Mouse (Mus musculus): Measurements from ENCODE around the gene Dhrs4. TPM values are rescaled to one million over a fixed set of nuclear protein-coding genes. Genes with fewer than 3 reads are reported as not detected.

Gene Dhrs4
- polyA plus RNA-seq, 1 experiment from 2014 or later = 26.3 TPM

Other genes with a start within 250 kb of the Dhrs4 start
- 26.3 and 30.5 TPM in 2 replicates for gene Carmil3, start 11.9 kb downstream of the Dhrs4 start, polyA plus RNA-seq (2015; fragmentation: Nextera tagmentation; extraction: Ambion mirVana)
- 6.4 and 9.9 TPM in 2 replicates for gene Cpne6, start 31.7 kb downstream of the Dhrs4 start, polyA plus RNA-seq (2015; fragmentation: Nextera tagmentation; extraction: Ambion mirVana)
- 0.10 and 0.22 TPM in 2 replicates for gene Nrl, start 46.2 kb downstream of the Dhrs4 start, polyA plus RNA-seq (2015; fragmentation: Nextera tagmentation; extraction: Ambion mirVana)
- 28.6 and 29.4 TPM in 2 replicates for gene Pck2, start 61.5 kb downstream of the Dhrs4 start, polyA plus RNA-seq (2015; fragmentation: Nextera tagmentation; extraction: Ambion mirVana)
- 111 and 114 TPM in 2 replicates for gene Dcaf11, start 81.2 kb downstream of the Dhrs4 start, polyA plus RNA-seq (2015; fragmentation: Nextera tagmentation; extraction: Ambion mirVana)
- gene A730061H03Rik, start 81.6 kb downstream of the Dhrs4 start, polyA plus RNA-seq (2015; fragmentation: Nextera tagmentation; extraction: Ambion mirVana) = 1.0 and 1.1 TPM in 2 replicates
- gene Fitm1, start 96.9 kb downstream of the Dhrs4 start, polyA plus RNA-seq (2015; fragmentation: Nextera tagmentation; extraction: Ambion mirVana) = 0.17 and 0.41 TPM in 2 replicates
- gene Psme1, start 99.4 kb downstream of the Dhrs4 start, polyA plus RNA-seq (2015; fragmentation: Nextera tagmentation; extraction: Ambion mirVana) = 221 and 222 TPM in 2 replicates
- 42.0 and 48.9 TPM in 2 replicates for gene Emc9, start 106.5 kb downstream of the Dhrs4 start, polyA plus RNA-seq (2015; fragmentation: Nextera tagmentation; extraction: Ambion mirVana)
- 178 and 204 TPM in 2 replicates for gene Psme2, start 112.4 kb downstream of the Dhrs4 start, polyA plus RNA-seq (2015; fragmentation: Nextera tagmentation; extraction: Ambion mirVana)
- gene Rnf31, start 113.0 kb downstream of the Dhrs4 start, polyA plus RNA-seq (2015; fragmentation: Nextera tagmentation; extraction: Ambion mirVana) = 20.1 and 25.7 TPM in 2 replicates
- 9.7 and 10.2 TPM in 2 replicates for gene Irf9, start 124.8 kb downstream of the Dhrs4 start, polyA plus RNA-seq (2015; fragmentation: Nextera tagmentation; extraction: Ambion mirVana)
- gene Rec8, start 139.3 kb downstream of the Dhrs4 start, polyA plus RNA-seq (2015; fragmentation: Nextera tagmentation; extraction: Ambion mirVana) = 14.6 and 17.8 TPM in 2 replicates
- 119 and 126 TPM in 2 replicates for gene Ipo4, start 157.2 kb downstream of the Dhrs4 start, polyA plus RNA-seq (2015; fragmentation: Nextera tagmentation; extraction: Ambion mirVana)
- 0.93 and 2.3 TPM in 2 replicates for gene Gm49378, start 159.1 kb downstream of the Dhrs4 start, polyA plus RNA-seq (2015; fragmentation: Nextera tagmentation; extraction: Ambion mirVana)
- gene Tm9sf1, start 165.0 kb downstream of the Dhrs4 start, polyA plus RNA-seq (2015; fragmentation: Nextera tagmentation; extraction: Ambion mirVana) = 63.4 and 64.6 TPM in 2 replicates
- 0.30 and 0.40 TPM in 2 replicates for gene Tssk4, start 171.4 kb downstream of the Dhrs4 start, polyA plus RNA-seq (2015; fragmentation: Nextera tagmentation; extraction: Ambion mirVana)
- 74.3 and 74.7 TPM in 2 replicates for gene Mdp1, start 181.8 kb downstream of the Dhrs4 start, polyA plus RNA-seq (2015; fragmentation: Nextera tagmentation; extraction: Ambion mirVana)
- 45.7 TPM in 2 replicates for gene Gmpr2, start 193.2 kb downstream of the Dhrs4 start, polyA plus RNA-seq (2015; fragmentation: Nextera tagmentation; extraction: Ambion mirVana)
- 554 and 597 TPM in 2 replicates for gene Nedd8, start 193.4 kb downstream of the Dhrs4 start, polyA plus RNA-seq (2015; fragmentation: Nextera tagmentation; extraction: Ambion mirVana)
- 24.9 and 27.0 TPM in 2 replicates for gene Tinf2, start 203.1 kb downstream of the Dhrs4 start, polyA plus RNA-seq (2015; fragmentation: Nextera tagmentation; extraction: Ambion mirVana)
- gene Tgm1, start 235.2 kb downstream of the Dhrs4 start, polyA plus RNA-seq (2015; fragmentation: Nextera tagmentation; extraction: Ambion mirVana) = 0.31 and 0.60 TPM in 2 replicates
- 58.9 and 60.6 TPM in 2 replicates for gene Rabggta, start 243.5 kb downstream of the Dhrs4 start, polyA plus RNA-seq (2015; fragmentation: Nextera tagmentation; extraction: Ambion mirVana)

Data from hindbrain, embryonic 15.5 days (tissue).